Mouse (Mus musculus): Measurements from ENCODE around the gene Gcc1. TPM values are rescaled to one million over a fixed set of nuclear protein-coding genes. Genes with fewer than 3 reads are reported as not detected.

Gene Gcc1
- total RNA-seq, 1 experiment, result 7.9 TPM

DNA sequence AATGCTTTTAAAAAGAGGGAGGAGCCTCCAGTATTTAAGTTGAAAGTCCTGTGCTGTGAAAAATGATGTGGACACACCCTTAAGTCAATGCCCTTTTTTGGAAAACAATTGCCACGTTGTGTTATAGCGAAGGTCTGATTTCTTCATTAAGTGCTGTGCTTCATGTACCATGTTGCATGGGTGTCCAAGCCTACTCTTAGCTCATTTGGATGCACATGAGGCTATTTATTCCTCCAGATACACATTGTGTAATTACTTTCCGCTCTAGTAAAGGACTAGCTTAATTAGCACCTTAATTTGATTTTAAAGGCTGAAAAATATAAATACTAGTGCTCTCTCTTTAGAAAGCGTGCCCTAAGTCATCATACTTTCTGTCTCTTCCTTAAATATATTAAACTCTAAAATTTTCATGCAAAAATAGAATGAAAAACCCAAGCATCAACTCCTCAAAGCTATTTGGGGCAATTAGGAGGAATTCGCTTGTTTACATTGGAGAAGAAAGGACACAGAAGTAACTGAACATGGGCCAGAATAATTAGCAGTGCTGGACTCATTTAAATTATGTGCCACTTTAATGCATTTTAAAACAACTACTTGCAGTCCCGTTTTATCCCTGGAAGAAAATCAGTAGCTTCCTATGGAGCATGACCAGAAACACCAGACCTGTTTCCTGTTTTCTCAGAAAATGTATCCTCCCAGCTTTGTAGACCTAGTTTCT lies 58.1 kb downstream of the Gcc1 start:
- no peak overlapping the region for H3K9ac ChIP-seq (ENCODE audit: insufficient read depth, low read depth, low read length, poor library complexity, severe bottlenecking)
- no peak for DNase-seq (ENCODE audit: low read depth, low spot score)
- H3K4me3 ChIP-seq (ENCODE audit: insufficient read depth in 1 of 2, low read depth in 1 of 2, low read length in 2 of 2, poor library complexity in 1 of 2, severe bottlenecking in 1 of 2), result no peak overlapping the region
- H3K9me3 ChIP-seq (ENCODE audit: control insufficient read depth, insufficient read depth, low read depth, low read length), result no peaks in the 10 kb centered on the region
- H3K27ac ChIP-seq (ENCODE audit: insufficient read depth, low read depth, low read length, poor library complexity, severe bottlenecking), result no peak overlapping the region
- in situ Hi-C loops (cut with MboI; ENCODE audit: low sequenced_read_pairs in 2 of 2, unreplicated experiment in 2 of 2), result no loop called here
- no peaks in the 10 kb centered on the region for H3K4me1 ChIP-seq (ENCODE audit: control insufficient read depth in 2 of 2, insufficient read depth in 2 of 2, low read length in 2 of 2, poor library complexity in 1 of 2)
- TF ChIP-seq CHD2 (IDR thresholded peaks at IDR 0.05; ENCODE audit: low read depth, low read length) (no peak), HCFC1 (IDR thresholded peaks at IDR 0.05; ENCODE audit: borderline replicate concordance, insufficient read depth, low read length) (no peak), MAFK (IDR thresholded peaks at IDR 0.05; ENCODE audit: insufficient read depth, low read depth, low read length) (no peak), ZC3H11A (IDR thresholded peaks at IDR 0.05; ENCODE audit: borderline replicate concordance, low read depth, low read length) (no peak), ZNF384 (IDR thresholded peaks at IDR 0.05; ENCODE audit: low read depth, low read length) (no peak)
- no peaks in the 10 kb centered on the region for H3K36me3 ChIP-seq (ENCODE audit: control insufficient read depth, insufficient read depth, low read length, poor library complexity, severe bottlenecking)

DNA sequence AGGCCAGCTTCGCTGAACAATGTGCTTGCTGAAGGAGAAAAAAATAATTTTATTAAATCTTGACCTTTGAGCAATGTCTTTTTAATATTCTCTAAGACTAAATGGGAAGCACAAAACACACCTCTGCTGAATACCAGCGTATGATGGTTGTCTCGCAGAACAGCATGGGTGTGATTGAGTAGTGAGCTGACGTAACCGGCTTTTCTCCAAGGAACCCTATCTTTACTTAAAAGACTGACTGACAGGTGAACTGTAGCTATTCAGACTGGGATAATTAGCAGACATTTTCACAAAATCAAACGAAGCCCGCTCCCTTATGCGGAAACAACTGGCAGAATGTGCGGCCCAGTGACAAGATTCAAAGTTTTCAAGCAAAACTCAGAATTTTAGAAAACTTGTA lies 60.6 kb downstream of the Gcc1 start:
- DNase-seq (ENCODE audit: low read depth, low spot score), result no peak
- Histone ChIP-seq H3K9me3 (ENCODE audit: control insufficient read depth, insufficient read depth, low read depth, low read length) (no peaks in the 10 kb centered on the region), H3K9ac (ENCODE audit: insufficient read depth, low read depth, low read length, poor library complexity, severe bottlenecking) (no peak overlapping the region), H3K4me3 (ENCODE audit: insufficient read depth in 1 of 2, low read depth in 1 of 2, low read length in 2 of 2, poor library complexity in 1 of 2, severe bottlenecking in 1 of 2) (no peak overlapping the region), H3K27ac (ENCODE audit: insufficient read depth, low read depth, low read length, poor library complexity, severe bottlenecking) (no peak overlapping the region), H3K36me3 (ENCODE audit: control insufficient read depth, insufficient read depth, low read length, poor library complexity, severe bottlenecking) (no peaks in the 10 kb centered on the region), H3K4me1 (ENCODE audit: control insufficient read depth in 2 of 2, insufficient read depth in 2 of 2, low read length in 2 of 2, poor library complexity in 1 of 2) (no peaks in the 10 kb centered on the region)
- in situ Hi-C loops (cut with MboI; ENCODE audit: low sequenced_read_pairs in 2 of 2, unreplicated experiment in 2 of 2), result no loop called here
- no peak for TF ChIP-seq CHD2 (IDR thresholded peaks at IDR 0.05; ENCODE audit: low read depth, low read length)
- no peak for TF ChIP-seq HCFC1 (IDR thresholded peaks at IDR 0.05; ENCODE audit: borderline replicate concordance, insufficient read depth, low read length)
- no peak for TF ChIP-seq ZNF384 (IDR thresholded peaks at IDR 0.05; ENCODE audit: low read depth, low read length)
- no peak for TF ChIP-seq MAFK (IDR thresholded peaks at IDR 0.05; ENCODE audit: insufficient read depth, low read depth, low read length)
- TF ChIP-seq ZC3H11A (IDR thresholded peaks at IDR 0.05; ENCODE audit: borderline replicate concordance, low read depth, low read length), result no peak

Other genes with a start within 250 kb of the Gcc1 start
- gene Zfp800, start 30.4 kb downstream of the Gcc1 start, total RNA-seq (2012; rRNA removed), result 4.0 and 7.8 TPM in 2 replicates
- 70.1 and 81.1 TPM in 2 replicates for gene Arf5, start 4.8 kb downstream of the Gcc1 start, total RNA-seq (2012; rRNA removed)
- gene Fscn3, start 601 bp downstream of the Gcc1 start, total RNA-seq (2012; rRNA removed), result 0.11 TPM in 1 of 2 replicates, not detected in the other
- not detected in 2 replicates for gene Pax4, start 21.0 kb upstream of the Gcc1 start, total RNA-seq (2012; rRNA removed)
- gene Snd1, start 46.7 kb upstream of the Gcc1 start, total RNA-seq (2012; rRNA removed), result 343 and 546 TPM in 2 replicates

All from ES-E14 (cell line).